Mouse (Mus musculus): Measurements from ENCODE around the gene Gyg. TPM values are rescaled to one million over a fixed set of nuclear protein-coding genes. Genes with fewer than 3 reads are reported as not detected.
A peak's percentile ranks its signal among the peaks of the same experiment; 100 is the strongest.

Gyg gene
- polyA plus RNA-seq, 1 experiment from 2014 or later = 40.1 TPM

DNA sequence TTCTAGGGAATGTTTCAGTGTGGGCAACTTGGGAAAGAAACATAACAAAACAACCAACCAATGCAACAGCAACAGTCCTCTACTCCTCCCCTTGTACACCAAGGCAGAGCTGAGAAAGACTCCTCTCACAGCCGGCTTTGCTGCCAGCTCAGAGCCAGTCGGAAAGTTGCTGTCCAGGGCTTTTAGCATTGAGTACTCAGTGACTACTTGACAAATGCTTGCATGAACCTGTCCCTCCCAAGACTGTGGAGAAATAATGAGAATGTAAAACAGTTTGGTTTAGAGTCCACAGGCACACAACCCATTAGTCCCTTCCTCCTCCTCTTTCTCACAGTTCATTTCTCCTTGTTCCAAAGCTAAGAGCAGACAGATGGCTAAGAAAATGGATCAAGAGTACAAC is 10.7 kb downstream of the Gyg start:
- Histone ChIP-seq H3K36me3 (no peaks in the 10 kb centered on the region), H3K4me2 (replicated peaks) (no peak overlapping the region), H3K4me1 (peaks cover 14% of the 10 kb centered on the region), H3K9me3 (no peaks in the 10 kb centered on the region), H3K4me3 (no peak overlapping the region), H3K9ac (no peak overlapping the region), H3K27ac (no peak overlapping the region), H3K27me3 (no peaks in the 10 kb centered on the region)
- WGBS = 35% methylated on average over 2 of the region's 2 CpGs
- no peak for ATAC-seq (ENCODE audit: insufficient number of reproducible peaks, insufficient read depth, low FRiP score, low TSS enrichment)

- ATAC-seq (ENCODE audit: insufficient number of reproducible peaks, insufficient read depth, low FRiP score, low TSS enrichment) = no peak
- H3K9ac ChIP-seq = no peak overlapping the region
- no peak overlapping the region for H3K27ac ChIP-seq
- 72% methylated on average over 3 of the region's 3 CpGs for WGBS
- H3K4me2 ChIP-seq (replicated peaks) = no peak overlapping the region
- H3K27me3 ChIP-seq = no peaks in the 10 kb centered on the region
- no peaks in the 10 kb centered on the region for H3K9me3 ChIP-seq
- H3K4me3 ChIP-seq = no peak overlapping the region
- peaks cover 14% of the 10 kb centered on the region for H3K4me1 ChIP-seq
- H3K36me3 ChIP-seq = no peaks in the 10 kb centered on the region
Observed at GRCm38 (mm10) chr3:20143726-20144125, 11.4 kb downstream of the Gyg start.

- Histone ChIP-seq H3K9me3 (no peaks in the 10 kb centered on the region), H3K9ac (no peak overlapping the region), H3K27me3 (no peaks in the 10 kb centered on the region), H3K27ac (no peak overlapping the region), H3K4me1 (peaks cover 9% of the 10 kb centered on the region), H3K36me3 (no peaks in the 10 kb centered on the region), H3K4me2 (replicated peaks) (no peak overlapping the region), H3K4me3 (no peak overlapping the region)
- WGBS = 67% methylated on average over 3 of the region's 3 CpGs
- ATAC-seq (ENCODE audit: insufficient number of reproducible peaks, insufficient read depth, low FRiP score, low TSS enrichment) = no peak
Observed at GRCm38 (mm10) chr3:20142576-20142975, 12.5 kb downstream of the Gyg start.

DNA sequence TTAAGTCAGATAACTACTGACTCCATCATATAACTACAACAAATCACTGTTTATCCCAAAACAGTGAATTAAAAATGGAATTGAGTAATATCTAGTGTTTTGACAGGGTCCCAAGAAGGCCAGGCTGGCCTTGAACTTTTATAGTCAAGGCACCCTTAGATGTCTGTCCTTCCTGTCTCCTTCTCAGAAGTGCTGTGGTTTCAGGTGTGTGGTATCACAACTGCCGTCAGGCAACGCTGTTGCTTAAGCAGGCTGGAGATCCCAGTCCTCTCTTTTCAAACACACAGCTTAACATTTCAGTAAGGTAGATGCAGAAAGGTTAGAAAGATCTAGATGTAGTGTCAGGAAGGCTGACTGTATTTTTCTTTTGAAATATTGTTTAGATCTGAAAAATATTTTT is 13.0 kb downstream of the Gyg start:
- WGBS = 77% methylated on average over 2 of the region's 2 CpGs
- peaks cover 5% of the 10 kb centered on the region; the same call in 1 of the 2 replicates for H3K4me1 ChIP-seq
- H3K9ac ChIP-seq = no peak overlapping the region
- no peaks in the 10 kb centered on the region for H3K27me3 ChIP-seq
- H3K9me3 ChIP-seq = no peaks in the 10 kb centered on the region
- no peak overlapping the region for H3K27ac ChIP-seq
- H3K4me2 ChIP-seq (replicated peaks) = no peak overlapping the region
- H3K36me3 ChIP-seq = 0 out of 2 replicates have a peak, but pooled peaks cover 1% of the 10 kb centered on the region
- H3K4me3 ChIP-seq = no peak overlapping the region
- no peak for ATAC-seq (ENCODE audit: insufficient number of reproducible peaks, insufficient read depth, low FRiP score, low TSS enrichment)

GRCm38 (mm10) chr3:20141679-20142078 is 13.4 kb downstream of the Gyg start:
- Histone ChIP-seq H3K36me3 (0 out of 2 replicates have a peak, but pooled peaks cover 4% of the 10 kb centered on the region), H3K4me3 (no peak overlapping the region), H3K4me1 (peaks cover 5% of the 10 kb centered on the region; the same call in 1 of the 2 replicates), H3K27ac (no peak overlapping the region), H3K9ac (no peak overlapping the region), H3K27me3 (no peaks in the 10 kb centered on the region), H3K4me2 (replicated peaks) (no peak overlapping the region), H3K9me3 (no peaks in the 10 kb centered on the region)
- 4% methylated on average over 1 of the region's 1 CpGs for WGBS
- ATAC-seq (ENCODE audit: insufficient number of reproducible peaks, insufficient read depth, low FRiP score, low TSS enrichment) = no peak

DNA sequence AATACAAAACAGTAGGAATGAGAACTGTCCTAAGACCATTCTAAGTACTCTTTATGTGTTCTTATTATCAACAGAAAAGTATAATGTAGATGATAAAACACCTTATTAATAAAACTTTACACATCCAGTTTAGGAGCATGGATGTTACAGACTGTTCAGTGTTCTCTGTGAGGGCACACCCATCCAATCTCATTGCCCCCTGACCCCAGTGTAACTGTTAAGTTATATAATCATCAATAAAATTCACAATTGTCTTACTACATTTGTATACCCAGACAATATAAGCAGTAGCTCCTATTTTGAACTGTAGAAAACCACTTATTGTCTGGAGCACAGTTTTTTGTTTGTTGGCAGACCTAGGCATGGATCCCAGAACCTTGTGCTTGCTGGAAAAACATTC is 13.9 kb downstream of the Gyg start:
- Histone ChIP-seq H3K36me3 (0 out of 2 replicates have a peak, but pooled peaks cover 4% of the 10 kb centered on the region), H3K4me3 (no peak overlapping the region), H3K27ac (no peak overlapping the region), H3K4me2 (replicated peaks) (no peak overlapping the region), H3K9me3 (no peaks in the 10 kb centered on the region), H3K9ac (no peak overlapping the region), H3K27me3 (no peaks in the 10 kb centered on the region), H3K4me1 (peaks cover 5% of the 10 kb centered on the region; the same call in 1 of the 2 replicates)
- no peak for ATAC-seq (ENCODE audit: insufficient number of reproducible peaks, insufficient read depth, low FRiP score, low TSS enrichment)

- Histone ChIP-seq H3K27ac (no peak overlapping the region), H3K4me1 (peaks cover 4% of the 10 kb centered on the region; the same call in 1 of the 2 replicates), H3K9me3 (no peaks in the 10 kb centered on the region), H3K4me3 (no peak overlapping the region), H3K4me2 (replicated peaks) (no peak overlapping the region), H3K36me3 (0 out of 2 replicates have a peak, but pooled peaks cover 4% of the 10 kb centered on the region), H3K27me3 (no peaks in the 10 kb centered on the region), H3K9ac (no peak overlapping the region)
- ATAC-seq (ENCODE audit: insufficient number of reproducible peaks, insufficient read depth, low FRiP score, low TSS enrichment) = no peak
- WGBS = 79% methylated on average over 9 of the region's 9 CpGs
Observed at GRCm38 (mm10) chr3:20136868-20137581, 18.1 kb downstream of the Gyg start.

- no peaks in the 10 kb centered on the region for H3K9me3 ChIP-seq
- no peak overlapping the region for H3K27ac ChIP-seq
- no peaks in the 10 kb centered on the region for H3K27me3 ChIP-seq
- no peak overlapping the region for H3K4me2 ChIP-seq (replicated peaks)
- 0 out of 2 replicates have a peak, but pooled peaks cover 4% of the 10 kb centered on the region for H3K36me3 ChIP-seq
- ATAC-seq (ENCODE audit: insufficient number of reproducible peaks, insufficient read depth, low FRiP score, low TSS enrichment) = no peak; the same call in 1 of the 2 replicates
- no peaks in the 10 kb centered on the region for H3K4me1 ChIP-seq
- WGBS = 72% methylated on average over 3 of the region's 3 CpGs
- no peak overlapping the region for H3K4me3 ChIP-seq
- H3K9ac ChIP-seq = no peak overlapping the region
Observed at GRCm38 (mm10) chr3:20134545-20134944, 20.6 kb downstream of the Gyg start.

GRCm38 (mm10) chr3:20133745-20134144 is 21.4 kb downstream of the Gyg start:
- H3K4me3 ChIP-seq = no peak overlapping the region
- WGBS = 88% methylated on average over 1 of the region's 1 CpGs
- ATAC-seq (ENCODE audit: insufficient number of reproducible peaks, insufficient read depth, low FRiP score, low TSS enrichment) = no peak
- 0 out of 2 replicates have a peak, but pooled peaks cover 4% of the 10 kb centered on the region for H3K36me3 ChIP-seq
- H3K4me2 ChIP-seq (replicated peaks) = no peak overlapping the region
- no peaks in the 10 kb centered on the region for H3K9me3 ChIP-seq
- H3K27ac ChIP-seq = no peak overlapping the region
- H3K4me1 ChIP-seq = no peaks in the 10 kb centered on the region
- H3K9ac ChIP-seq = no peak overlapping the region
- H3K27me3 ChIP-seq = no peaks in the 10 kb centered on the region

GRCm38 (mm10) chr3:20132731-20133130 is 22.4 kb downstream of the Gyg start:
- 84% methylated on average over 1 of the region's 1 CpGs for WGBS
- Histone ChIP-seq H3K9me3 (no peaks in the 10 kb centered on the region), H3K36me3 (0 out of 2 replicates have a peak, but pooled peaks cover 4% of the 10 kb centered on the region), H3K4me2 (replicated peaks) (no peak overlapping the region), H3K9ac (no peak overlapping the region), H3K27me3 (no peaks in the 10 kb centered on the region), H3K4me1 (no peaks in the 10 kb centered on the region), H3K4me3 (no peak overlapping the region), H3K27ac (no peak overlapping the region)
- ATAC-seq (ENCODE audit: insufficient number of reproducible peaks, insufficient read depth, low FRiP score, low TSS enrichment) = no peak

DNA sequence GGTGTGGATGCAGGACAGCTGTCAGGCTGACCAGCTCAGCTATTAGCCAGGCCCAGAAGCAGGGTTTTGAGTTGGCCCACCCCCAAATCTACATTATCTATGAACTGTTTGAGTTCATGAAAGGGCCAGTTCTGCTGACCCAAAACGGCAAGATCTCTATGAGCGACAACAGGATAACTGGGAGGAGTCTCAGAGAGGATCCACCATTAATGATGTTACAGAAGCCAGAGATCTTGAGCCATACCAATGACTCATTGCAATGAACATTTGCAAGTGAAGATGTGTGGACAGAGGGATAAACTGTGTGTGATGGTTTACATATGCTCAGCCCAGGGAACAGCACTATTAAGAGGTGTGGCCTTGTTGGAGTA is 23.8 kb downstream of the Gyg start:
- no peaks in the 10 kb centered on the region for H3K4me1 ChIP-seq
- no peaks in the 10 kb centered on the region for H3K27me3 ChIP-seq
- no peak overlapping the region for H3K4me2 ChIP-seq (replicated peaks)
- no peak for ATAC-seq (ENCODE audit: insufficient number of reproducible peaks, insufficient read depth, low FRiP score, low TSS enrichment)
- no peaks in the 10 kb centered on the region for H3K36me3 ChIP-seq
- no peaks in the 10 kb centered on the region for H3K9me3 ChIP-seq
- 93% methylated on average over 2 of the region's 2 CpGs for WGBS
- H3K9ac ChIP-seq = no peak overlapping the region
- H3K4me3 ChIP-seq = no peak overlapping the region
- no peak overlapping the region for H3K27ac ChIP-seq

GRCm38 (mm10) chr3:20130456-20131349 is 24.4 kb downstream of the Gyg start:
- Histone ChIP-seq H3K4me2 (replicated peaks) (no peak overlapping the region), H3K4me1 (no peaks in the 10 kb centered on the region), H3K27ac (no peak overlapping the region), H3K9me3 (no peaks in the 10 kb centered on the region), H3K36me3 (no peaks in the 10 kb centered on the region), H3K9ac (no peak overlapping the region), H3K4me3 (no peak overlapping the region), H3K27me3 (no peaks in the 10 kb centered on the region)
- 90% methylated on average over 8 of the region's 8 CpGs for WGBS
- 0 out of 2 replicates have a peak, but pooled peaks have one; percentile 53 for ATAC-seq (ENCODE audit: insufficient number of reproducible peaks, insufficient read depth, low FRiP score, low TSS enrichment)
